Mouse (Mus musculus): ENCODE data around the gene Dennd1a. TPM values are rescaled to one million over a fixed set of nuclear protein-coding genes. Genes with fewer than 3 reads are reported as not detected.
"Not testable (repeated sequence)": the region's sequence is repeated elsewhere in the genome, so short reads cannot be mapped to it uniquely, and the experiment has no call there.

The Dennd1a gene
- polyA plus RNA-seq, 1 experiment: 21.6 TPM

DNA sequence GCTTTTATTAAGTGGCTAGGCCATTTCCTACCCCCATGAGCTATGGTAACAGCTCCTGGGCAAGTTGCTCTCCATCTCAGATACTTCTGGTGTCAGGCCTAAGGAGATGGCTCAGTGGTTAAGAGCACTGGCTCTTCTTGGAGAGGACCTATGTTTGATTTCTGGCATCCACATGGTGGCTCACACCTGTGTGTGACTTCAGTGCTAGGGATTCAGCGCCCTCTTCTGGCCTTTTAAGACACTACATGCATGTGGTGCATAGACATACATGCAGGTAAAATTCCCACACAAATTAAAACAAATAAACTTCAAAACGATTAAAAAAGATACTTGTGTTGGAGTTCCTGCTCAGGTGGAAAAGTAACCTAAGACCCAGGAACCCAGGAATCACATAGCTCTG, 338.8 kb downstream of the Dennd1a start:
- TF ChIP-seq POLR2A (IDR thresholded peaks at IDR 0.05; ENCODE audit: control insufficient read depth, low read depth, low read length) (no peak), CTCF (IDR thresholded peaks at IDR 0.05; ENCODE audit: control insufficient read depth, insufficient read depth, insufficient replicate concordance, low read depth, low read length) (peak; percentile 16; the same call in 1 of the 2 replicates)
- H3K36me3 ChIP-seq (ENCODE audit: control insufficient read depth, insufficient read depth, low read length): no peaks in the 10 kb centered on the region
- H3K27ac ChIP-seq (ENCODE audit: control insufficient read depth, insufficient read depth, low read depth, low read length): no peak overlapping the region
- H3K27me3 ChIP-seq (ENCODE audit: control insufficient read depth, insufficient read depth, low read length): no peaks in the 10 kb centered on the region
- H3K4me1 ChIP-seq (ENCODE audit: control insufficient read depth, insufficient read depth, low read length): no peaks in the 10 kb centered on the region
- no peak overlapping the region for H3K4me3 ChIP-seq (ENCODE audit: control insufficient read depth, low read depth, low read length)

DNA sequence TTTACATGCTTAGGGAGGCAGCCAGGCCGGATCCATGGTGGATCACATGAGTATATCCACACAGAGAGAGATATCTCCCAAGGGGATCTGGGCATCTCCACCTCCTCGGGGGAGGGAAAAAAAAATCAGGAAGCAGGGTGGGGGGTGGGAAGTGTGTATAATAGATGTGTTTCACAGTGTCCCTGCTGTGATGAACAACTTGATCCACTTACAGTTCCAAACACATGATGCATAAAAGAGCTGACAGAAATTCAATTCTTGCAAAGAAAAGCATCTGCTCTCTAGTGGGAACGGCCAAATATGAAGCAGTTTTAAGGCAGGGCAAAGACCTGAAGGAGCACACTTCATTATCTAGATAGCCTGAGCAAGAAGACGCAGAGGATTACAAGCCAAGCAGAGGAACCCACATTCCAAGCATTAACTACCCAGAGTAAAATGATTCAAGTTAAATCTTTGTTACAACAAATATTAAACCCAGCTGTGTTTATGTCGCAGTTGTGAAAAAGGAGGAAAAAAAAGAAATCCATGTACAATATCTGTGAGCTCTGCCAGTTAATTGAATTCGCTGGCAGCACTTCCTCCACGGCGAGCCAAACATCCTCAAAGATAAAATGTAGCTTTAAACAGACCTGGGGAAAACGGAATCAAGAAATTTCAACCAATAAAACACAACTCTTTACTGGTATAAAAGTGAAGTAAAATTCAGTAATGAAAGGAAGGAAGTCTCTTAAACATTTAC, 341.4 kb downstream of the Dennd1a start:
- no peak overlapping the region for H3K4me3 ChIP-seq (ENCODE audit: control insufficient read depth, low read depth, low read length)
- H3K4me1 ChIP-seq (ENCODE audit: control insufficient read depth, insufficient read depth, low read length): no peaks in the 10 kb centered on the region
- no peak overlapping the region for H3K27ac ChIP-seq (ENCODE audit: control insufficient read depth, insufficient read depth, low read depth, low read length)
- TF ChIP-seq POLR2A (IDR thresholded peaks at IDR 0.05; ENCODE audit: control insufficient read depth, low read depth, low read length) (no peak), CTCF (IDR thresholded peaks at IDR 0.05; ENCODE audit: control insufficient read depth, insufficient read depth, insufficient replicate concordance, low read depth, low read length) (no peak)
- no peaks in the 10 kb centered on the region for H3K36me3 ChIP-seq (ENCODE audit: control insufficient read depth, insufficient read depth, low read length)
- H3K27me3 ChIP-seq (ENCODE audit: control insufficient read depth, insufficient read depth, low read length): no peaks in the 10 kb centered on the region

DNA sequence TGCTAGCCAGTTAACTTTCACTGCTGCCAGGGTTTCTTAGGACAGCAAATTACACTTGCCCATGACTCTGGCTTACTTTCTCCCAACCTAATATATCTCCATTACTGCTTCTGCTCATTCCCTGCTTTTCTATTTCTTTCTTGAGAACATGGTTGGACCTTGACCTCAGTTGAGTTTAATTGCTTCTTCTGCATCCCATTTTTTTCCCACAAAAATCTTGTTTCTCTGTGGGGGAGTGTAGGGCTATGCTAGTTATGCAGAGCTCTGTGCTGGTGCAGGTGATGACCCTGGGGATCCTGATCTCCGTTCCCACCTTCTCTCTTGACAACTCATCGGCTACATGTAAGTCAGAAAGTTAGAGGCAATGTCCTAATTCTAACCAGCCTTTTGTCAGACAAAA, 344.3 kb downstream of the Dennd1a start:
- no peak overlapping the region for H3K27ac ChIP-seq (ENCODE audit: control insufficient read depth, insufficient read depth, low read depth, low read length)
- H3K27me3 ChIP-seq (ENCODE audit: control insufficient read depth, insufficient read depth, low read length): no peaks in the 10 kb centered on the region
- TF ChIP-seq POLR2A (IDR thresholded peaks at IDR 0.05; ENCODE audit: control insufficient read depth, low read depth, low read length) (no peak), CTCF (IDR thresholded peaks at IDR 0.05; ENCODE audit: control insufficient read depth, insufficient read depth, insufficient replicate concordance, low read depth, low read length) (no peak)
- no peak overlapping the region for H3K4me3 ChIP-seq (ENCODE audit: control insufficient read depth, low read depth, low read length)
- no peaks in the 10 kb centered on the region for H3K36me3 ChIP-seq (ENCODE audit: control insufficient read depth, insufficient read depth, low read length)
- H3K4me1 ChIP-seq (ENCODE audit: control insufficient read depth, insufficient read depth, low read length): no peaks in the 10 kb centered on the region

DNA sequence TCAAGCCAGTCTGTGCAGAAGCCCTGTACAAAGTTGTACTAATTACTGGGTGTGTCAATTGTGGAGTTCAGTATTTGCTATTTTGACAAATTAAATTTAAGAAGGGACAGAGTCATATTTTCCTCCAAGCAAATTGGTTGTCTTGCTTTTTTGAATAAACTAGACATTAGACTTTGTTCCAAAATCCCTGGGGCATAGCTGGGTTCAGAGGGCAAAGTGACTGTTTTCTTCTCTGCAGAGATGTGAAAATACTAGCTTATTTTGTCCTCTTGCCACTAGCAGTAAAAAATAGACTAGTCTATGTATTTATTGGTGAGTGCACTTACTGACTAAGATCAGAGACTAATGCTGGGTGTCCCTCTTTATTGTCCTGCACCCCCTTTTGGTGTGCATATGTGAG, 345.4 kb downstream of the Dennd1a start:
- TF ChIP-seq CTCF (IDR thresholded peaks at IDR 0.05; ENCODE audit: control insufficient read depth, insufficient read depth, insufficient replicate concordance, low read depth, low read length) (no peak), POLR2A (IDR thresholded peaks at IDR 0.05; ENCODE audit: control insufficient read depth, low read depth, low read length) (no peak)
- Histone ChIP-seq H3K27ac (ENCODE audit: control insufficient read depth, insufficient read depth, low read depth, low read length) (no peak overlapping the region), H3K27me3 (ENCODE audit: control insufficient read depth, insufficient read depth, low read length) (no peaks in the 10 kb centered on the region), H3K4me3 (ENCODE audit: control insufficient read depth, low read depth, low read length) (no peak overlapping the region), H3K4me1 (ENCODE audit: control insufficient read depth, insufficient read depth, low read length) (no peaks in the 10 kb centered on the region), H3K36me3 (ENCODE audit: control insufficient read depth, insufficient read depth, low read length) (no peaks in the 10 kb centered on the region)

DNA sequence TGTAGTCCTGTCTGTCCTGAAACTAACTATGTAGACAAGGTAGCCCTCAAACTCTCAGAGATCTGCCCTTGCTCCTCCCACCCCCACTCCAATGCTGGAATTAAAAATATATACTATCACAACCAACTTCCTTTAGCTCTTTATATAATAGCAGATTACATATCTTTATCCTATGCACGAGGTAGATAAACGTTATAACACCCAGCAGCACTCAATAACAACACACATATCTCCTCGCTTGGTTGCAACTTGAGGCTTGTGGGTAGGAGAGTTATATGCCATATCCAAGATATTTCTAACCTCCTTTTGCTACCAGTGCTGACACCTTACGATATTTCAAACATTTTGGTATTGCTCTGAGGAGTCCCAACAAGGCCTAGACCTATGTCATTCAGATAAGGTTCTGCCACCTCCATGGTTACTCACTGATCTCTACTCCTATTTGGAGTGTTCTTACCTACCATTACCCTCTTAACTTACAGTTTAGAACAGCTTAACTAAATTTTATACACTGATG, 346.3 kb downstream of the Dennd1a start:
- H3K27ac ChIP-seq (ENCODE audit: control insufficient read depth, insufficient read depth, low read depth, low read length): no peak overlapping the region
- no peak overlapping the region for H3K4me3 ChIP-seq (ENCODE audit: control insufficient read depth, low read depth, low read length)
- H3K4me1 ChIP-seq (ENCODE audit: control insufficient read depth, insufficient read depth, low read length): no peaks in the 10 kb centered on the region
- no peaks in the 10 kb centered on the region for H3K36me3 ChIP-seq (ENCODE audit: control insufficient read depth, insufficient read depth, low read length)
- TF ChIP-seq POLR2A (IDR thresholded peaks at IDR 0.05; ENCODE audit: control insufficient read depth, low read depth, low read length) (no peak), CTCF (IDR thresholded peaks at IDR 0.05; ENCODE audit: control insufficient read depth, insufficient read depth, insufficient replicate concordance, low read depth, low read length) (no peak)
- H3K27me3 ChIP-seq (ENCODE audit: control insufficient read depth, insufficient read depth, low read length): no peaks in the 10 kb centered on the region

DNA sequence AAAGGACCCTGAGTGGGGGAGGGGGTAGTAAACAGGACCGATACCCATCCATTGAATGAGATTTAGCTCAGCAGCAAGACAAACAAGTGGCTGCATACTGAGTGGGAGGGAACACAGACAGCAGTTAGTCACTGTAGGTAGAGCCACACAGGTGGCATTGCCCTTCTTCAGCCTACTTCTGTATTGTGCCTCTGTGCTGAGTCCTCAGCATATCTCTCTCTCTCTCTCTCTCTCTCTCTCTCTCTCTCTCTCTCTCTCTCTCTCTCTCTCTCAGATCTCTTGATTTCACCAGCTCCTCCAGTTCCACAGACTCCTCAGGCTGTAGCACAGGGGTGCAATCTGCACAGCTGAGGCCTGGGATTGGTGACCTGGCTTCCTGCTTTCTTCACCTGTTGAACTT, 347.2 kb downstream of the Dennd1a start:
- H3K4me3 ChIP-seq (ENCODE audit: control insufficient read depth, low read depth, low read length): no peak overlapping the region
- H3K36me3 ChIP-seq (ENCODE audit: control insufficient read depth, insufficient read depth, low read length): no peaks in the 10 kb centered on the region
- H3K4me1 ChIP-seq (ENCODE audit: control insufficient read depth, insufficient read depth, low read length): no peaks in the 10 kb centered on the region
- TF ChIP-seq POLR2A (IDR thresholded peaks at IDR 0.05; ENCODE audit: control insufficient read depth, low read depth, low read length) (no peak), CTCF (IDR thresholded peaks at IDR 0.05; ENCODE audit: control insufficient read depth, insufficient read depth, insufficient replicate concordance, low read depth, low read length) (no peak)
- H3K27ac ChIP-seq (ENCODE audit: control insufficient read depth, insufficient read depth, low read depth, low read length): no peak overlapping the region
- H3K27me3 ChIP-seq (ENCODE audit: control insufficient read depth, insufficient read depth, low read length): no peaks in the 10 kb centered on the region

DNA sequence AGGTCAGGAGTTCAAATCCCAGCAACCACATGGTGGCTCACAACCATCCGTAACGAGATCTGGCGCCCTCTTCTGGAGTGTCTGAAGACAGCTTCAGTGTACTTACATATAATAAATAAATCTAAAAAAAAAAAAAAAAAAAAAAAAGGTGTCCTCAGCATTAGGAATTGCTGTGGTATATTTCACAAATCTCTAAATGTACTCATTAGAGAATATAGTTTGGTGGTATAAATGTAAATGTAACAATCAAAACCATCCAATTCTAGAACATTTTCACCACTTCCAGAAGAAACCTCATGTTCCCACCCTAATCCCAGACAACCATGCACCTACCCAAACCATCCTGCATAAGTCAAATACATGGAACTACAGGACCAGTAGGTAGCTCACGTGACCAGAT, 350.3 kb downstream of the Dennd1a start:
- not testable (repeated sequence) for H3K27ac ChIP-seq (ENCODE audit: control insufficient read depth, insufficient read depth, low read depth, low read length); H3K27me3 ChIP-seq (ENCODE audit: control insufficient read depth, insufficient read depth, low read length); H3K4me3 ChIP-seq (ENCODE audit: control insufficient read depth, low read depth, low read length); H3K36me3 ChIP-seq (ENCODE audit: control insufficient read depth, insufficient read depth, low read length); H3K4me1 ChIP-seq (ENCODE audit: control insufficient read depth, insufficient read depth, low read length)
